Mouse (Mus musculus) bone marrow macrophage, adult 2 months (primary cell): Measurements from ENCODE around the gene Glis2.

ENCODE experiments used
- CTCF ChIP-seq: IDR thresholded peaks from 2 replicates; pipeline ENCODE4 v1.5.1; 2012; ENCODE audit warnings: low read depth, mild to moderate bottlenecking, low read length, moderate library complexity
- POLR2A ChIP-seq: IDR thresholded peaks from 2 replicates; pipeline ENCODE4 v1.6.1; 2012; ENCODE audit warnings: mild to moderate bottlenecking, low read depth, low read length, borderline replicate concordance

GRCm38 (mm10) chr16:4544845-4545244 lies 49.7 kb upstream of the Glis2 start:
- TF ChIP-seq POLR2A: no peak
- no peak for TF ChIP-seq CTCF
